8 mouse cellular contexts compared by ENCODE assay signal in genomic region chr19:5456922-5457745, GRCm38 (mm10). TPM values are rescaled to one million over a fixed set of nuclear protein-coding genes. Genes with fewer than 3 reads are reported as not detected.
DNase-seq lines count a peak whose midpoint lies in the region; ATAC-seq lines count a peak whose summit lies in the region.

No protein-coding gene starts in this region.

- H3K4me1 ChIP-seq in heart, embryonic 14.5 days (ENCODE audit: control insufficient read depth in 2 of 2, insufficient read depth in 2 of 2, low read length in 2 of 2): peaks cover 11 to 33% of the 10 kb centered on the region in 2 experiments
- peaks cover 63% of the 10 kb centered on the region for H3K4me1 ChIP-seq in liver, embryonic 13.5 days (replicated peaks)
- H3K4me1 ChIP-seq in stomach, embryonic 16.5 days (ENCODE audit: control insufficient read depth, insufficient read depth, low read length): peaks cover 37% of the 10 kb centered on the region

- no peaks in the 10 kb centered on the region for H3K9me3 ChIP-seq in heart, embryonic 14.5 days (ENCODE audit: control insufficient read depth, low read length)
- no peaks in the 10 kb centered on the region for H3K9me3 ChIP-seq in liver, embryonic 13.5 days (replicated peaks)
- H3K9me3 ChIP-seq in stomach, embryonic 16.5 days (replicated peaks; ENCODE audit: control insufficient read depth, low read length): no peaks in the 10 kb centered on the region

- under 1% methylated on average over 68 of the region's 70 CpGs for WGBS in heart, embryonic 14.5 days
- WGBS in liver, embryonic 13.5 days (ENCODE audit: insufficient replicate concordance): under 1% methylated on average over 70 of the region's 70 CpGs
- WGBS in stomach, embryonic 16.5 days: under 1% methylated on average over 70 of the region's 70 CpGs

- peak overlapping the region; percentile 69 to 92 for H3K4me3 ChIP-seq in heart, embryonic 14.5 days (ENCODE audit: control insufficient read depth in 1 of 2, insufficient read depth in 1 of 2, low read depth in 1 of 2, low read length in 2 of 2)
- peak overlapping the region; percentile 72 for H3K4me3 ChIP-seq in liver, embryonic 13.5 days (replicated peaks)
- H3K4me3 ChIP-seq in stomach, embryonic 16.5 days (replicated peaks; ENCODE audit: low read length): peak overlapping the region; percentile 75

- peak overlapping the region; percentile 97 for H3K4me2 ChIP-seq in heart, embryonic 14.5 days (ENCODE audit: low read length)
- H3K4me2 ChIP-seq in liver, embryonic 13.5 days: peak overlapping the region; percentile 99
- H3K4me2 ChIP-seq in stomach, embryonic 16.5 days (ENCODE audit: low read depth, low read length): peak overlapping the region; percentile 83

- ATAC-seq in erythroid progenitor cell, adult 5-6 weeks (replicated peaks; ENCODE audit: low FRiP score, poor library complexity, severe bottlenecking): peak; percentile 91
- peak; percentile 84 for ATAC-seq in heart, embryonic 14.5 days (ENCODE audit: insufficient number of reproducible peaks, insufficient read depth, low FRiP score, low read depth)
- ATAC-seq in liver, embryonic 13.5 days (ENCODE audit: low read depth): peak; percentile 88
- peak; percentile 92 for ATAC-seq in stomach, embryonic 16.5 days (ENCODE audit: insufficient read depth, low FRiP score)

- peaks cover 22% of the 10 kb centered on the region for H3K36me3 ChIP-seq in heart, embryonic 14.5 days (ENCODE audit: control insufficient read depth, insufficient read depth, low read length)
- 0 out of 2 replicates have a peak, but pooled peaks cover 2% of the 10 kb centered on the region for H3K36me3 ChIP-seq in liver, embryonic 13.5 days
- H3K36me3 ChIP-seq in stomach, embryonic 16.5 days (ENCODE audit: control insufficient read depth, insufficient read depth, low read length): peaks cover 5% of the 10 kb centered on the region; the same call in 1 of the 2 replicates

- H3K27ac ChIP-seq in heart, embryonic 14.5 days (replicated peaks in 1 of 2; ENCODE audit: control insufficient read depth in 1 of 2, insufficient read depth in 1 of 2, low read depth in 2 of 2, low read length in 2 of 2): peak overlapping the region; percentile 90 to 94
- peak overlapping the region; percentile 77 for H3K27ac ChIP-seq in liver, embryonic 13.5 days
- peak overlapping the region; percentile 91 for H3K27ac ChIP-seq in stomach, embryonic 16.5 days (ENCODE audit: low read length)

- DNase-seq in CD4-positive helper T cell, adult 2 months (ENCODE audit: low read depth, low spot score): peak; percentile 94
- DNase-seq in brain, embryonic 18.5 days (ENCODE audit: low read depth, low spot score): peak; percentile 89
- DNase-seq in kidney, postnatal 14 days: peak; percentile 97
- DNase-seq in liver, embryonic 13.5 days: peak; percentile 88
- DNase-seq in neural tube, embryonic 10.5 days (ENCODE audit: extremely low spot score, low spot score): peak; percentile 95

- peak overlapping the region; percentile 89 for H3K9ac ChIP-seq in heart, embryonic 14.5 days (ENCODE audit: low read length)
- peak overlapping the region; percentile 79 for H3K9ac ChIP-seq in liver, embryonic 13.5 days
- peak overlapping the region; percentile 88 for H3K9ac ChIP-seq in stomach, embryonic 16.5 days (ENCODE audit: low read length)

- H3K27me3 ChIP-seq in heart, embryonic 14.5 days (ENCODE audit: control insufficient read depth, insufficient read depth, low read length): no peaks in the 10 kb centered on the region
- 0 out of 2 replicates have a peak, but pooled peaks cover 6% of the 10 kb centered on the region for H3K27me3 ChIP-seq in liver, embryonic 13.5 days
- H3K27me3 ChIP-seq in stomach, embryonic 16.5 days (ENCODE audit: control insufficient read depth, insufficient read depth, low read length): no peaks in the 10 kb centered on the region

RNA-seq across cellular contexts. Expression of gene Ccdc85b, which starts 0.6 kb away (rescaled TPM):
- not detected in 2 replicates for total RNA-seq in erythroid progenitor cell, adult 5-6 weeks (2015; ENCODE audit: low replicate concordance)
- 1.2 TPM in 1 of 2 replicates, not detected in the other for total RNA-seq in erythroid progenitor cell, adult 5-6 weeks (2017; ENCODE audit: low replicate concordance)
- 9.0 and 10.4 TPM in 2 replicates for polyA plus RNA-seq in heart, embryonic 14.5 days (2014; fragmentation: Nextera tagmentation; extraction: Ambion mirVana)
- 2.0 and 2.1 TPM in 2 replicates for polyA plus RNA-seq in liver, embryonic 13.5 days (2015; fragmentation: Nextera tagmentation; extraction: Ambion mirVana)
- 4.7 and 5.7 TPM in 2 replicates for polyA plus RNA-seq in stomach, embryonic 16.5 days (2015; fragmentation: Nextera tagmentation; extraction: Ambion mirVana)

RNA-seq across cellular contexts. Expression of gene Fibp, which starts 3.3 kb away (rescaled TPM):
- total RNA-seq in erythroid progenitor cell, adult 5-6 weeks (2015; ENCODE audit: low replicate concordance): 11.5 and 21.8 TPM in 2 replicates
- total RNA-seq in erythroid progenitor cell, adult 5-6 weeks (2017; ENCODE audit: low replicate concordance): 29.0 and 32.5 TPM in 2 replicates
- polyA plus RNA-seq in heart, embryonic 14.5 days (2014; fragmentation: Nextera tagmentation; extraction: Ambion mirVana): 101 and 120 TPM in 2 replicates
- 34.0 and 34.7 TPM in 2 replicates for polyA plus RNA-seq in liver, embryonic 13.5 days (2015; fragmentation: Nextera tagmentation; extraction: Ambion mirVana)
- 98.3 and 102 TPM in 2 replicates for polyA plus RNA-seq in stomach, embryonic 16.5 days (2015; fragmentation: Nextera tagmentation; extraction: Ambion mirVana)

RNA-seq across cellular contexts. Expression of gene Fosl1, which starts 9.8 kb away (rescaled TPM):
- not detected in 2 replicates for total RNA-seq in erythroid progenitor cell, adult 5-6 weeks (2015; ENCODE audit: low replicate concordance)
- not detected in 2 replicates for total RNA-seq in erythroid progenitor cell, adult 5-6 weeks (2017; ENCODE audit: low replicate concordance)
- polyA plus RNA-seq in heart, embryonic 14.5 days (2014; fragmentation: Nextera tagmentation; extraction: Ambion mirVana): not detected in 2 replicates
- not detected in 2 replicates for polyA plus RNA-seq in liver, embryonic 13.5 days (2015; fragmentation: Nextera tagmentation; extraction: Ambion mirVana)
- polyA plus RNA-seq in stomach, embryonic 16.5 days (2015; fragmentation: Nextera tagmentation; extraction: Ambion mirVana): not detected in 2 replicates

RNA-seq across cellular contexts. Expression of gene Ctsw, which starts 11.2 kb away (rescaled TPM):
- 6.3 TPM in 1 of 2 replicates, not detected in the other for total RNA-seq in erythroid progenitor cell, adult 5-6 weeks (2015; ENCODE audit: low replicate concordance)
- not detected in 2 replicates for total RNA-seq in erythroid progenitor cell, adult 5-6 weeks (2017; ENCODE audit: low replicate concordance)
- polyA plus RNA-seq in heart, embryonic 14.5 days (2014; fragmentation: Nextera tagmentation; extraction: Ambion mirVana): 0.84 and 1.4 TPM in 2 replicates
- polyA plus RNA-seq in liver, embryonic 13.5 days (2015; fragmentation: Nextera tagmentation; extraction: Ambion mirVana): 0.35 and 0.53 TPM in 2 replicates
- polyA plus RNA-seq in stomach, embryonic 16.5 days (2015; fragmentation: Nextera tagmentation; extraction: Ambion mirVana): 1.6 and 2.2 TPM in 2 replicates

RNA-seq across cellular contexts. Expression of gene Efemp2, which starts 16.6 kb away (rescaled TPM):
- total RNA-seq in erythroid progenitor cell, adult 5-6 weeks (2015; ENCODE audit: low replicate concordance): 5.0 TPM in 1 of 2 replicates, not detected in the other
- not detected in 2 replicates for total RNA-seq in erythroid progenitor cell, adult 5-6 weeks (2017; ENCODE audit: low replicate concordance)
- polyA plus RNA-seq in heart, embryonic 14.5 days (2014; fragmentation: Nextera tagmentation; extraction: Ambion mirVana): 60.8 and 68.9 TPM in 2 replicates
- 20.4 and 21.4 TPM in 2 replicates for polyA plus RNA-seq in liver, embryonic 13.5 days (2015; fragmentation: Nextera tagmentation; extraction: Ambion mirVana)
- 156 and 167 TPM in 2 replicates for polyA plus RNA-seq in stomach, embryonic 16.5 days (2015; fragmentation: Nextera tagmentation; extraction: Ambion mirVana)

Comparison
In these comparisons a context has a peak if more than half of its experiments do, and no peak if none do; other contexts are left out.
1. Peak in every context shown above with its lines: DNase-seq, ATAC-seq, H3K4me3 ChIP-seq and H3K27ac ChIP-seq.